In genomic region chr11:103054798-103055197, GRCm38 (mm10) we compare ENCODE assay signal across 9 mouse cellular contexts. TPM values are rescaled to one million over a fixed set of nuclear protein-coding genes. Genes with fewer than 3 reads are reported as not detected.
DNase-seq lines count a peak whose midpoint lies in the region; ATAC-seq and TF ChIP-seq lines count a peak whose summit lies in the region.
"Had no signal": no experiment of that assay in that cellular context is flagged by ENCODE, and none has a peak within 500 bp of the region (broad histone marks: within the 10 kb centered on the region; RNA-seq: fewer than 3 reads in every experiment).

No protein-coding gene starts in this region.

- WGBS in forebrain, embryonic 14.5 days, result 42% methylated on average over 6 of the region's 6 CpGs
- 38% methylated on average over 6 of the region's 6 CpGs for WGBS in forebrain, embryonic 16.5 days

- no peak for TF ChIP-seq POLR2A in ES-Bruce4 (IDR thresholded peaks at IDR 0.05; ENCODE audit: insufficient read depth, low read length)

- TF ChIP-seq CTCF in ES-Bruce4 (IDR thresholded peaks at IDR 0.05; ENCODE audit: low read depth, low read length), result peak; percentile 9
- peak; percentile 90 for TF ChIP-seq CTCF in layer of hippocampus, adult 2 months (conservative IDR thresholded peaks at IDR 0.05)

- no peaks in the 10 kb centered on the region for H3K27me3 ChIP-seq in forebrain, embryonic 14.5 days (replicated peaks; ENCODE audit: control insufficient read depth, insufficient read depth, low read length)
- H3K27me3 ChIP-seq in forebrain, embryonic 16.5 days (replicated peaks; ENCODE audit: control insufficient read depth, insufficient read depth, low read length), result no peaks in the 10 kb centered on the region
- no peaks in the 10 kb centered on the region for H3K27me3 ChIP-seq in ES-Bruce4 (ENCODE audit: control insufficient read depth, insufficient read depth, low read length, poor library complexity, severe bottlenecking)

- peaks cover 85% of the 10 kb centered on the region for H3K36me3 ChIP-seq in forebrain, embryonic 14.5 days (ENCODE audit: control insufficient read depth, insufficient read depth, low read length)
- peaks cover 34% of the 10 kb centered on the region for H3K36me3 ChIP-seq in forebrain, embryonic 16.5 days (ENCODE audit: control insufficient read depth, insufficient read depth)
- peaks cover 71% of the 10 kb centered on the region for H3K36me3 ChIP-seq in ES-Bruce4 (ENCODE audit: control insufficient read depth, insufficient read depth, low read length, poor library complexity, severe bottlenecking)

- H3K27ac ChIP-seq in forebrain, embryonic 14.5 days (ENCODE audit: low read depth, low read length), result no peak overlapping the region
- H3K27ac ChIP-seq in forebrain, embryonic 16.5 days (ENCODE audit: low read length), result no peak overlapping the region
- H3K27ac ChIP-seq in ES-Bruce4 (ENCODE audit: insufficient read depth, low read length), result no peak overlapping the region
- 0 out of 2 replicates have a peak overlapping the region, but pooled peaks have one; percentile 28 for H3K27ac ChIP-seq in layer of hippocampus, adult 2 months

- no peak for ATAC-seq in forebrain, embryonic 14.5 days
- ATAC-seq in forebrain, embryonic 16.5 days, result no peak

- no peak for TF ChIP-seq EP300 in ES-Bruce4 (IDR thresholded peaks at IDR 0.05; ENCODE audit: insufficient read depth, low read depth, low read length)

- H3K4me1 ChIP-seq in forebrain, embryonic 14.5 days (ENCODE audit: control insufficient read depth, insufficient read depth, low read length), result no peaks in the 10 kb centered on the region
- no peaks in the 10 kb centered on the region for H3K4me1 ChIP-seq in forebrain, embryonic 16.5 days (replicated peaks; ENCODE audit: control insufficient read depth, insufficient read depth, low read length)
- no peaks in the 10 kb centered on the region for H3K4me1 ChIP-seq in ES-Bruce4 (ENCODE audit: control insufficient read depth, insufficient read depth, low read length)

- no peak overlapping the region for H3K4me3 ChIP-seq in forebrain, embryonic 14.5 days (ENCODE audit: low read depth, low read length)
- no peak overlapping the region for H3K4me3 ChIP-seq in forebrain, embryonic 16.5 days (replicated peaks; ENCODE audit: low read length)
- H3K4me3 ChIP-seq in ES-Bruce4 (ENCODE audit: low read depth, low read length), result no peak overlapping the region
- no peak overlapping the region for H3K4me3 ChIP-seq in layer of hippocampus, adult 2 months
- H3K4me3 ChIP-seq: myocyte had no signal

- DNase-seq in forebrain, embryonic 14.5 days (ENCODE audit: low spot score), result peak; percentile 91
- peak; percentile 78 for DNase-seq in cerebellum, adult 8-10 months
- peak; percentile 60 to 67 for DNase-seq in gastrocnemius, adult 8-10 months (ENCODE audit: low spot score in 2 of 2)
- DNase-seq in layer of hippocampus, adult 2 months (ENCODE audit: low spot score in 2 of 2), result peak; percentile 80 to 85
- DNase-seq in lung, postnatal 25 days (ENCODE audit: low spot score), result peak; percentile 76
- DNase-seq in spleen, adult 18-20 months, result peak; percentile 24 to 73

- no peak overlapping the region for H3K4me2 ChIP-seq in forebrain, embryonic 14.5 days (ENCODE audit: low read length)
- no peak overlapping the region for H3K4me2 ChIP-seq in forebrain, embryonic 16.5 days (ENCODE audit: low read length)

- H3K9me3 ChIP-seq in forebrain, embryonic 14.5 days (replicated peaks; ENCODE audit: control insufficient read depth, low read length), result no peaks in the 10 kb centered on the region
- H3K9me3 ChIP-seq in forebrain, embryonic 16.5 days (ENCODE audit: control insufficient read depth, low read length), result no peaks in the 10 kb centered on the region
- no peaks in the 10 kb centered on the region for H3K9me3 ChIP-seq in ES-Bruce4 (replicated peaks; ENCODE audit: control insufficient read depth, insufficient read depth, low read length, poor library complexity, severe bottlenecking)

- no peak overlapping the region for H3K9ac ChIP-seq in forebrain, embryonic 14.5 days (ENCODE audit: low read length)
- H3K9ac ChIP-seq in forebrain, embryonic 16.5 days (replicated peaks; ENCODE audit: low read depth, low read length), result no peak overlapping the region
- H3K9ac ChIP-seq in ES-Bruce4 (ENCODE audit: low read depth, poor library complexity, severe bottlenecking), result no peak overlapping the region

RNA-seq across cellular contexts. Expression of gene Dcakd, which starts 26.7 kb away (rescaled TPM):
- 207 and 220 TPM in 2 replicates for polyA plus RNA-seq in forebrain, embryonic 14.5 days (2014; fragmentation: Nextera tagmentation; extraction: Ambion mirVana)
- polyA plus RNA-seq in forebrain, embryonic 16.5 days (2015; fragmentation: Nextera tagmentation; extraction: Ambion mirVana), result 162 and 166 TPM in 2 replicates
- 120 and 134 TPM in 2 replicates for polyA plus RNA-seq in ES-Bruce4 (2011; ENCODE audit: insufficient read depth, insufficient read length, low read depth, missing spikeins)
- 10 to 100 TPM; 10.3 to 15.1 (median 13.0) TPM for total RNA-seq in gastrocnemius, adult 8-10 months (2022)
- 10 to 100 TPM; 77.1 to 80.3 TPM for total RNA-seq in layer of hippocampus, adult 2 months (2021)

RNA-seq across cellular contexts. Expression of gene Nmt1, which starts 26.8 kb away (rescaled TPM):
- 37.0 and 43.8 TPM in 2 replicates for polyA plus RNA-seq in forebrain, embryonic 14.5 days (2014; fragmentation: Nextera tagmentation; extraction: Ambion mirVana)
- polyA plus RNA-seq in forebrain, embryonic 16.5 days (2015; fragmentation: Nextera tagmentation; extraction: Ambion mirVana), result 31.7 and 37.2 TPM in 2 replicates
- 101 TPM in 2 replicates for polyA plus RNA-seq in ES-Bruce4 (2011; ENCODE audit: insufficient read depth, insufficient read length, low read depth, missing spikeins)
- 10 to 100 TPM; 44.4 to 52.7 (median 50.5) TPM for total RNA-seq in gastrocnemius, adult 8-10 months (2022)
- total RNA-seq in layer of hippocampus, adult 2 months (2021), result 100 to 1,000 TPM; 169 to 173 TPM

RNA-seq across cellular contexts. Expression of gene Plcd3, which starts 46.7 kb away (rescaled TPM):
- 1.1 and 1.4 TPM in 2 replicates for polyA plus RNA-seq in forebrain, embryonic 14.5 days (2014; fragmentation: Nextera tagmentation; extraction: Ambion mirVana)
- polyA plus RNA-seq in forebrain, embryonic 16.5 days (2015; fragmentation: Nextera tagmentation; extraction: Ambion mirVana), result 2.5 and 2.6 TPM in 2 replicates
- 14.7 and 17.5 TPM in 2 replicates for polyA plus RNA-seq in ES-Bruce4 (2011; ENCODE audit: insufficient read depth, insufficient read length, low read depth, missing spikeins)
- total RNA-seq in gastrocnemius, adult 8-10 months (2022), result 1 to 10 TPM; 5.0 to 5.9 (median 5.5) TPM
- 10 to 100 TPM in 1 of 2 experiments, 1 to 10 TPM in 1; 9.3 to 10.2 TPM for total RNA-seq in layer of hippocampus, adult 2 months (2021)

RNA-seq across cellular contexts. Expression of gene Acbd4, which starts 46.7 kb away (rescaled TPM):
- polyA plus RNA-seq in forebrain, embryonic 14.5 days (2014; fragmentation: Nextera tagmentation; extraction: Ambion mirVana), result 10.4 and 11.8 TPM in 2 replicates
- polyA plus RNA-seq in forebrain, embryonic 16.5 days (2015; fragmentation: Nextera tagmentation; extraction: Ambion mirVana), result 17.0 and 17.8 TPM in 2 replicates
- polyA plus RNA-seq in ES-Bruce4 (2011; ENCODE audit: insufficient read depth, insufficient read length, low read depth, missing spikeins), result 15.0 and 19.4 TPM in 2 replicates
- total RNA-seq in gastrocnemius, adult 8-10 months (2022), result 10 to 100 TPM; 25.6 to 46.5 (median 41.0) TPM
- 10 to 100 TPM; 87.1 to 91.0 TPM for total RNA-seq in layer of hippocampus, adult 2 months (2021)
